Mouse (Mus musculus) brain, adult 2 months (tissue): ENCODE measurements at regions not wholly inside any gene's neighbourhood (a gene's known extent, or its start where the extent isn't known, plus 50 kb on each side); places are given as distances from the start of the nearest gene placed in this dataset.
"Not testable (repeated sequence)": the region's sequence is repeated elsewhere in the genome, so short reads cannot be mapped to it uniquely, and the experiment has no call there.

Experiments used
- DNase-seq: peaks from one replicate; pipeline ENCODE4 v3.0.0; 2011; ENCODE audit warnings: low read depth, low spot score

- DNase-seq = peak; percentile 6
Measured at GRCm38 (mm10) chr15:24400088-24400487, 1013.5 kb downstream of the Basp1 start.

GRCm38 (mm10) chr15:24358398-24358797 lies 1055.2 kb downstream of the Basp1 start:
- no peak for DNase-seq

DNA sequence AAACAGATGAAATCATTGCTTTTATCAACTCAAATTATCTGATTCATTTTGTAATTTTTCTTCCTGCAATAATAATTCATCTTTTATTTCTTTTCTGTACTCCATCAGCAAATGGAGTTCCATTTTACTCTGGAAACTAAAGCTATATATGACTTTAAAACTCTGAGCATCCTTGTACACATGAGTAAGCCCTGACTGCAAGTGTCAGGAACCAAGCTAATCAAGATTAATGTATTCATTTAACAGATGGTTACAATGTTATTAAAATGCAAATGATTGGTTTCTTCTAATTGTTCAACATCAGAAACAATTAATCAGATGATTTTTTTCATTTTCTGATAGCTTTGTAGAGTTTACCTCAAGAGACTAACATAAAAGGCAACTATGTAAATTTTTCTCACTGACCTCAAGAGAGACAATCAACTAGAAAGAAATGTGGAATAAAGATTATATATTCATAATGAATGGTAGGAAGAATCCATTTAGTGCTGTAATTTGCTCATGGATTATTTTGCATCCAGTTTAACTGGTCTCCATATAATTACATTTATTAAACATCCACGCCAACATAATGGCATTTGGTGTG lies 1064.5 kb downstream of the Basp1 start:
- DNase-seq = no peak

DNA sequence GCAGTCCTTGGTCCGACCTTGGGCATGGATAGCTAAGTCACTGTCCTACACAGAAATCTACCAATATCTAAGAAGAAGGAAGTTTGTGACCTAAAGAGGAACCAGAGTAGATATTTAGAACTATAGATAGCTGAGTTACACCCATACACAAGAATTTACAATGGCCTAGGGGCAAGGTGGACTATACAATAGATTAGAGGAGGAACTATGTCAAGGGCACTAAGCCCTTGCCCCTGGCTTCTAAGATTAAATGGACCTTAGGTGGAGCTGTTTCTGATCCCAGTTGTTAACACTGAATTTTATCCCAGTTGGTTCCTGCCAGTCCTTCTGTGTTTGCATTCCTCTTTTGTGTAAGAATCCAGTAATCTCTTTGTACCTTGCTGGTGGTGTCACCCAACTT lies 1077.7 kb downstream of the Basp1 start:
- DNase-seq = not testable (repeated sequence)

DNA sequence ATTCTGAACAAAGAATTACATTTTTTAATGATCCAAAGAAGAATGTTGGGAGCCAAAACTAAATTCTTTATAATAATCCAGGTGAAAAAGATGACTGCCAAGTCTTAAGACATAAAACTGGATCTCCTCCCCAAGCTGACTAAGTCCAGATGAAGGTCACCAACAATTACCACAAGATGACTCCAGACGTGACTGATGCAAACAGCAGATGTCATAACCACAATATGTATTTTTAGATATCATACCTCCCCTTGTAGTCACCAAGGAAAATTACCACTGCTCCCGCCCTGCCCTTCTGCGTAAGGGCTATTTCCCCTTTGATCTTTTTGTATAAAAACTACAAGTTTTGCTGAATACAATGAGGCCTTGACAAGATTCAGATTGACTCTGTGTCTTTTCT lies 1110.4 kb downstream of the Basp1 start:
- not testable (repeated sequence) for DNase-seq

DNA sequence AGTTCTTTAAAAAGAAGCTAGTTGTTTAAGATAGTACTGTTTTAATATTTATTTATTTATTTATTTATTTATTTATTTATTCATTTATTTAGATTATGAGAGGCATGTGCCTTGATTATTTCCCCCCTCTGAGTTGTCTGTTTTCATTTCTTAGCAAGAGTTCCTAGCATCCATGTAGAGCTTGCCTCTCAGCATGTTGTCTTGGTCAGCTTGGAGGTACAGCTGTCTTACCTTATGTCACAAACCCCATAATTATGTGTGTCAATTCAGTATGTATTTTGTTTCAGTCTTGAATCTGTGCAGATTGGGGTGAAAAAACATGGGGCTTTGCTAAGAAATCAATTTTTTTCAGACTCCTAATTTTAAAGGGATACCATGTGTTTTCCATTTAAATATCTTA lies 1116.3 kb downstream of the Basp1 start:
- DNase-seq = peak; percentile 85

DNA sequence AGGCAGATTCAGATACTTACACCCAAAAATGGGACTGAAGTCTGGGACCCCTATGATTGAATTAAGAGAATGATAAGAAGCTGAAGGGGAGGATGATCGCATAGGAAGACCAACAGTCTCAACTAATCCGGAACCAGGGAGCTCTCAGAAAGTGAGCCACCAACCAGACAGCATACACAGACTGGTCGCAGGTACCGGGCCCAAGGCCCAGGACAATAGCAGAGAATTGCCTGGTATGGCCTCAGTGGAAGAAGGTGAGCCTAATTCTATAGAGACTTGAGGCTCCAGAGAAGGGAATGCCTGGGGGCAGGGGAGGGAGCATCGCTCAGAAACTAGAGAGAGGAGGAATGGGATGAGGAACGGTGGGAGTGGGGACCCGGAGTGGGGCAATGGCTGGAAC lies 1116.8 kb downstream of the Basp1 start:
- DNase-seq = no peak

- no peak for DNase-seq
Measured at GRCm38 (mm10) chr15:24275100-24275499, 1138.5 kb downstream of the Basp1 start.

GRCm38 (mm10) chr15:24267360-24267759 lies 1146.2 kb downstream of the Basp1 start:
- DNase-seq = no peak
